Mouse (Mus musculus): ENCODE measurements around the gene Dctn5.

The Dctn5 gene

GRCm38 (mm10) chr7:122163766-122164165 is 30.9 kb downstream of the Dctn5 start:
- DNase-seq: no peak

- peak; percentile 70 for DNase-seq
These were observed 34.4 kb downstream of the Dctn5 start for GRCm38 (mm10) chr7:122167203-122167602.

- DNase-seq: no peak
These were observed 37.9 kb downstream of the Dctn5 start for GRCm38 (mm10) chr7:122170705-122171104.

- DNase-seq: no peak
These were observed 38.8 kb downstream of the Dctn5 start for GRCm38 (mm10) chr7:122171613-122172012.

- DNase-seq: peak; percentile 85
These were observed 47.9 kb downstream of the Dctn5 start for GRCm38 (mm10) chr7:122180720-122181119.

GRCm38 (mm10) chr7:122184569-122184968 is 51.7 kb downstream of the Dctn5 start:
- DNase-seq: no peak

GRCm38 (mm10) chr7:122186043-122186442 is 53.2 kb downstream of the Dctn5 start, which contains the start of gene Ern2:
TSS of gene Ern2 (minus strand) at chr7:122186207.
- DNase-seq: no peak

GRCm38 (mm10) chr7:122189484-122189883 is 56.6 kb downstream of the Dctn5 start:
- no peak for DNase-seq

- DNase-seq: no peak
These were observed 58.3 kb downstream of the Dctn5 start for GRCm38 (mm10) chr7:122191097-122191496.

GRCm38 (mm10) chr7:122193919-122194318 is 61.1 kb downstream of the Dctn5 start:
- DNase-seq: no peak

- DNase-seq: no peak
These were observed 63.9 kb downstream of the Dctn5 start for GRCm38 (mm10) chr7:122196771-122197170.

GRCm38 (mm10) chr7:122197306-122197705 is 64.5 kb downstream of the Dctn5 start:
- no peak for DNase-seq

Measured in heart, adult 11 months (tissue).